Mouse (Mus musculus) midbrain, embryonic 16.5 days (tissue): ENCODE data around the gene Cd96. TPM values are rescaled to one million over a fixed set of nuclear protein-coding genes. Genes with fewer than 3 reads are reported as not detected.
"Not testable (repeated sequence)": the region's sequence is repeated elsewhere in the genome, so short reads cannot be mapped to it uniquely, and the experiment has no call there.

Source experiments
- ATAC-seq: fragments of 200-750 bp; cut with Nextera tagmentation; 2 replicates; pipeline ENCODE4 v1.8.0; 2017; ENCODE audit warnings: moderate TSS enrichment
- H3K27ac ChIP-seq: fragments of 300-500 bp; sonication (generic); 2 replicates; pipeline ENCODE4 v1.5.1; 2014; ENCODE audit warnings: mild to moderate bottlenecking, low read length, mixed read lengths
- H3K27me3 ChIP-seq: fragments of 300-500 bp; sonication (generic); 2 replicates; pipeline ENCODE4 v1.6.1; 2014; ENCODE audit warnings: low read depth, low read length, mixed read lengths; ENCODE audit not compliant: control insufficient read depth, insufficient read depth
- H3K36me3 ChIP-seq: fragments of 300-500 bp; sonication (generic); 2 replicates; pipeline ENCODE4 v1.6.1; 2014; ENCODE audit warnings: mild to moderate bottlenecking, low read length, moderate library complexity, mixed read lengths; ENCODE audit not compliant: control insufficient read depth, insufficient read depth
- H3K4me1 ChIP-seq: fragments of 300-500 bp; sonication (generic); 2 replicates; pipeline ENCODE4 v1.6.1; 2014; ENCODE audit warnings: mild to moderate bottlenecking, low read length, mixed read lengths; ENCODE audit not compliant: control insufficient read depth, insufficient read depth
- H3K4me2 ChIP-seq: fragments of 300-500 bp; sonication (generic); 2 replicates; pipeline ENCODE4 v1.6.1; 2014; ENCODE audit warnings: mild to moderate bottlenecking, low read length, mixed read lengths
- H3K4me3 ChIP-seq: fragments of 300-500 bp; sonication (generic); 2 replicates; pipeline ENCODE4 v1.5.1; 2014; ENCODE audit warnings: low read depth, mild to moderate bottlenecking, low read length, moderate library complexity, mixed read lengths
- H3K9ac ChIP-seq: fragments of 300-500 bp; sonication (generic); 2 replicates; pipeline ENCODE4 v1.6.1; 2014; ENCODE audit warnings: low read depth, low read length, mixed read lengths
- H3K9me3 ChIP-seq: fragments of 300-500 bp; sonication (generic); replicated peaks from 2 replicates; pipeline ENCODE4 v1.6.1; 2014; ENCODE audit warnings: mild to moderate bottlenecking, low read length, mixed read lengths; ENCODE audit not compliant: control insufficient read depth, poor library complexity, severe bottlenecking
- WGBS: fragments of 180-500 bp; shearing (Covaris S2); extraction: QIAGEN DNeasy Blood & Tissue Kit; methylation state at CpG from one replicate; pipeline ENCODE4 v1.1.7; 2014; 5-methylcytosine and 5-hydroxymethylcytosine counted together
- polyA plus RNA-seq: library from polyadenylated mRNA; unstranded; fragments of >200 nt; fragmentation: Nextera tagmentation; extraction: Ambion mirVana; gene quantifications from 2 replicates; pipeline ENCODE4 v1.2.1, GENCODE M21; 2015

Cd96 gene
- 0.10 and 0.15 TPM in 2 replicates for polyA plus RNA-seq

DNA sequence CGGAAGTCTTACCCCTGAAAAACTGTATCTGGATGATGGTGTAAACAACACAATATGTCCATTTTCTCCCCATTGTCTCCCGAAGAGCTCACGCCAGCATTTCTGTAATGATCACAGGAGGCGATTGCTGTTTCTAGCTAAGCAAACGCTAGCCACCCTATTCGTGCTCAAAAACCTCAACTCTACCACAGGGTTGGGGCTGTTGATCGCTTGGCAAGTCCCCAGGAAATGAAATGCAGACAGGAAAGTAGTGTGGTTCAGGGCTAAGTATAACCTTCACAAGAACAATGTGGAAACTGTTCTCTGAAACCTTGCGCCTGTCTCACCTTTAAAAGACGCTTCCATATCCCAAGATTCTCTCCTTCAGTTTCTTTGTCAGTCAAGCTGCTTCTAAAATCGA, at the start of gene Cd96:
TSS of gene Cd96 (minus strand) at position 232 of the 400 bp plus-strand sequence.
- Histone ChIP-seq H3K27me3 (no peaks in the 10 kb centered on the region), H3K36me3 (no peaks in the 10 kb centered on the region), H3K27ac (no peak within 1 kb of the TSS), H3K9me3 (no peaks in the 10 kb centered on the region), H3K4me3 (no peak within 1 kb of the TSS), H3K4me2 (no peak within 1 kb of the TSS), H3K4me1 (peaks cover 2% of the 10 kb centered on the region; the same call in 1 of the 2 replicates), H3K9ac (no peak within 1 kb of the TSS)
- ATAC-seq = no peak
- 66% methylated on average over 10 of the region's 10 CpGs for WGBS

DNA sequence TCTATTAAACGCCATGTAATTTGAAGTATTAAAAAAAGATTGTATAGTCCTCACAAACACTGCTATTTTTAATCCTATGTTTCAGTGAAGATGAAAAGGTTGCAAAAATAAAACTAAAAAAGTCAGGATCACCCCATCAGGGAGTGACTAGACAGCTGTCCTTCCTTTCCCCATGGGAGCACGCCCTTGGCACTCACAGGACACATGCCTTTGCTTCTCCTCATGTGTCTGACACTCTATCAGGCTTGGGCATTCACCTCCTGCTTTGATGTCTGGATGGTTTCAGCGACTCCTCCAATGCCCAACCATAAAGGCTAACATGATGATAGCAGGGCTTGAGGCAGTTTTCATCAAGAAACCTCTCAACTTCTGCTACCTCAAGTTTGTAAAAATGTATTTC, 46.9 kb upstream of the Cd96 start:
- Histone ChIP-seq H3K4me3 (no peak overlapping the region), H3K9me3 (peaks cover 4% of the 10 kb centered on the region; the same call in 1 of the 2 replicates), H3K4me1 (no peaks in the 10 kb centered on the region), H3K27me3 (no peaks in the 10 kb centered on the region), H3K4me2 (no peak overlapping the region), H3K36me3 (no peaks in the 10 kb centered on the region), H3K9ac (no peak overlapping the region), H3K27ac (no peak overlapping the region)
- no peak for ATAC-seq
- 84% methylated on average over 3 of the region's 3 CpGs for WGBS

DNA sequence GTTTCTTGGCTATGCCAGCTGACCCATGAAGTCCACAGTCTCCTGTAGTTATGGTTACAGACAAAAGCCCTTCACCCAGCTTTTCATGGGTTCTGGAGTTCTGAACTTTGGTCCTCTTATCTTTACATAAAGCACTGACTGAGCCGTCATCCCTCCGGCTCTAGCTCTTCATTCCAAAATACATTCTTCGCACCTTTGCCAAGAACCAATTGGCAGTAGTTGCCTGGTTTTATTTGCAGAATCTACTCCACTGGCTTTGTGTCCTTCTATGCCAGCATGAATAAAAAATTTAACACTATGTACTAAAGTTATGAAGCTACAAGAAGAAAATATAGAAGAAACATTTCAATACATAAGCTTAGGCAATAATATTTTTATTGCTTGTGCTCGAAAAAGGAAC, 45.3 kb upstream of the Cd96 start:
- Histone ChIP-seq H3K27ac (no peak overlapping the region), H3K9me3 (no peaks in the 10 kb centered on the region), H3K4me2 (no peak overlapping the region), H3K4me3 (no peak overlapping the region), H3K36me3 (no peaks in the 10 kb centered on the region), H3K9ac (no peak overlapping the region), H3K27me3 (no peaks in the 10 kb centered on the region), H3K4me1 (no peaks in the 10 kb centered on the region)
- no peak for ATAC-seq
- 85% methylated on average over 4 of the region's 4 CpGs for WGBS

DNA sequence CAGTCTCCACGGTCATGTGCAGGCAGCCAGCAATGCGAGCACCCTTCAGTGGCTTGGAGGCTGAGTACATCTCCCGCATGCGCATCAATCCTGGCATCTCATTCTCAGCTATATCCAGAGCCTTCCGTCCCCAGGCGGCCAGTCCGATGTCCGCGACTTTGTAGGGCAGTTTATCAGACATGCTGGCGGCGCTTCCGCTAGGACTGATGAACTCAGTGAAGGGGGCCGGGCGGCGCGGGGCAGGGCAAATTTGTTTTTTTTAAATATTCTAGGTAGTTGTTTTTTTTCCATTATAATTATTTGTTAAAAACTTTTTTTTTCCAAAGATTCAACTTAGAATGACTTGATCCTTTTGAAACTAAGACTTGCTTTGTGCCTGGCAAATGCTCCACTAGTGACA, 34.8 kb upstream of the Cd96 start, which contains the start of gene Gm4737:
TSS of gene Gm4737 (minus strand) at position 246 of the 400 bp plus-strand sequence.
- H3K4me3 ChIP-seq, H3K4me1 ChIP-seq, ATAC-seq, H3K36me3 ChIP-seq, H3K4me2 ChIP-seq, H3K27me3 ChIP-seq, H3K9ac ChIP-seq, H3K9me3 ChIP-seq, H3K27ac ChIP-seq: not testable (repeated sequence)
- WGBS = 97% methylated on average over 9 of the region's 16 CpGs

DNA sequence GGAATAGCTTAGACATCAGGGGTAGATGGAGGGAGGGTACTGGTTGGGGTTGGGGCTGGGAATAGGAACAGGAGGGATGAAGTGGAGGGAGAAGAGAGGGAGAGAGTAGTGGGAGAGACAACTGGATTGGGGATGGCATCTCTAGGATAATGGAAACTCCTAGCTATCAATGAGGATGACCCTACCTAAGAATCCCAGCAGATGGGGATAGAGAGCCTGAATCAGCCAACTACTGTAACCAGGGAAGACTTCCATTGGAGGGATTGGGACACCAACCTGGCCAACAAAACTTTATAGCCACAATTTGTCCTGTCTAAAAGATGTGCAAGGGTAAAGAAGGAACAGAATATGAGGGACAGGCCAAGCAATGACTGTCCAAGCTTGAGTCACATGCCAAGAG, 31.1 kb upstream of the Cd96 start:
- H3K27me3 ChIP-seq = no peaks in the 10 kb centered on the region
- no peak overlapping the region for H3K4me2 ChIP-seq
- no peaks in the 10 kb centered on the region for H3K36me3 ChIP-seq
- no peaks in the 10 kb centered on the region for H3K9me3 ChIP-seq
- no peak overlapping the region for H3K9ac ChIP-seq
- no peak overlapping the region for H3K4me3 ChIP-seq
- no peak for ATAC-seq
- no peak overlapping the region for H3K27ac ChIP-seq
- H3K4me1 ChIP-seq = no peaks in the 10 kb centered on the region

DNA sequence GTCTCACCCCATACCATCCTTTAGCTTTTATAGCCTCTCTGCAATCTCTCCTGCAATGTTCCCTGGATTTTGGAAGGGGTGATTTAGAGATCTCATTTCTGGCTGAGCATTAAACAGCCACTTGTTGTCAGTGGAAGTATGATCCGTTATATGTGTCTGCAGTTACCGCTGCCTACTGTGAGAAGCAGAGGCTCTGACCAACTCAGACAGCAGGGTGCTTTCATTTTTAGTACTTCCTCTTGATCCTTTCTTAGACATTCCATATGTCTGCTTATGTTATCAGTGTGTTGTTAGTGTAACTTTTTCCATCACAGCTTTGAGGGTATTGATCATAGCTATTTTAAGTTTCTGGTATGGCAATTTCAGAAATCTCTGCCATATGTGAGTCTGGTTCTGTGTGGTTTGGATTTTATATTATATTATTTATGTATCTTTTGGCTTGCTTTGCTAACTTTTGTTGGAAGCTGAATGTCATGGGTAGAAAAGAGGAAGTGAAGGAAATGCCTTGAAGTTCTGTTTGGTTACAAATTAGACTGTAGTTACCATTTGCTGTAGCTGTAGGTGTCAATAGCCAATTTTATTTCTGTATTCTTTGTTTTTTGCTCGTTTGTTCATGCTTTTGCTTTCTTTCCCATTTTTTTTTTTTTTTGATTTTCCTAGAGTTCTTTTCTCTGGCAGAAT, 28.8 kb upstream of the Cd96 start:
- 74% methylated on average over 3 of the region's 3 CpGs for WGBS
- no peak for ATAC-seq
- no peak overlapping the region for H3K4me3 ChIP-seq

DNA sequence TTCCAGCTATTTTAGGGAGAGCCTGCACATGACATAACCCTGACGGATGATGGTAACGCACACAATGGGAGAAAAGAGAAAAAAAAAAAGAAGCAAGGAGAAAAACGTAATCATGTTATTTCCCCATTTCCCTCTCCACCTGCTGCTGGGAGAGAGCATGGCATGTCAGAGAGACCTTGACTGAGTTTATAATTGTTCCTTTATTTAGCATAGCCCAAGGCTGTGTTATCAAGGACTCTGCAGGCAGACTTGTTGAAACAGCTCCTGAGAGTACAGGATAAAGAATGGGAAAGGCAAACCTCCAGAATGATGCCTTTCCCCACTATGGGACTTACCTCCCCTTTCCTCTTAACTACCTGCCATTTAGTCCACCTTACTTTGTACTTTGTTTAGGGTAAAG, 26.9 kb upstream of the Cd96 start:
- Histone ChIP-seq H3K9ac (no peak overlapping the region), H3K4me3 (no peak overlapping the region), H3K27me3 (no peaks in the 10 kb centered on the region), H3K27ac (no peak overlapping the region), H3K9me3 (no peaks in the 10 kb centered on the region), H3K4me1 (no peaks in the 10 kb centered on the region), H3K4me2 (no peak overlapping the region), H3K36me3 (no peaks in the 10 kb centered on the region)
- no peak for ATAC-seq
- 76% methylated on average over 3 of the region's 3 CpGs for WGBS

More for the DNA sequence above, 28.8 kb upstream of the Cd96 start:
- H3K27ac ChIP-seq = no peak overlapping the region
- H3K9me3 ChIP-seq = no peaks in the 10 kb centered on the region
- H3K36me3 ChIP-seq = no peaks in the 10 kb centered on the region
- no peak overlapping the region for H3K4me2 ChIP-seq
- H3K4me1 ChIP-seq = no peaks in the 10 kb centered on the region
- no peak overlapping the region for H3K9ac ChIP-seq
- H3K27me3 ChIP-seq = no peaks in the 10 kb centered on the region

DNA sequence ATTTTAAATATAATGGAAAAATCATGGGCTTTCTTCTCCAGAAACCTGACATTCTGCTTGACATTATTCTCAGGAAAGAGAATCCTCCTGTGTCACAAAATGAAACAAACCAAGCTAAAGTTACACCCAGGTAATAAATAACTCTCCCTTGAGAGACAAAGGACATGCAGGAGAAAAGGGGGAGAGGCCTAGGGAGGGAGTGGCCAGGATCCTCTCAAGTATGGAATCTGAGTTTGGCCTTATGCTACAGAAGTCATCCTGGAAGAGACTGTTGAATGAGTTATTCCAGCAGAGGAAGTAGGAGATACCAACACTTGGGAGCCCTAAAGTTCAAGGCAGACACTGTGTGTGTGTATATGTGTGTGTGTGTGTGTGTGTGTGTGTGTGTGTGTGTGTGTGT, 2.2 kb upstream of the Cd96 start:
- no peak overlapping the region for H3K4me2 ChIP-seq
- H3K9me3 ChIP-seq = no peaks in the 10 kb centered on the region
- no peak for ATAC-seq
- H3K36me3 ChIP-seq = no peaks in the 10 kb centered on the region
- H3K4me1 ChIP-seq = peaks cover 2% of the 10 kb centered on the region; the same call in 1 of the 2 replicates
- no peak overlapping the region for H3K27ac ChIP-seq
- H3K9ac ChIP-seq = no peak overlapping the region
- H3K27me3 ChIP-seq = no peaks in the 10 kb centered on the region
- no peak overlapping the region for H3K4me3 ChIP-seq

DNA sequence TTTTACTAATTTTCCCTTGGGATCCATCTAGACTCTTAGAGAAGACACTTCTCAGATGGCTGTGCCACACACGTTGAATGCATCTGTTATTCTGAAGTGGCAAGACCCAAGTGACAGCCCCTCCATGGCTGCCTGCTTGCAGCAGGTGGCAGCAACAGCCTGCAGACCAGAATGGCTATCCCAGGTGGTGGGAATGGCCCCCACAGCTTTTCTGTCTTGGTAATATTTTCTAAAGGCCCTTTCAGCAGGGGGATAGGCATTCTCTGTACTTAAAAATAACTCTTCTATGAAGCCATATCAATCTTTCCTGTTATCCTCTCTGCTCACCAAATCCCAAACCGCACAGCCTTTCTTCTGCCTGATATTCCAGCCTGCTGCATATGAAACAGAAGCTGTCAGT, 1.4 kb upstream of the Cd96 start:
- ATAC-seq = peak; percentile 76; the same call in 1 of the 2 replicates
- Histone ChIP-seq H3K9ac (no peak overlapping the region), H3K4me3 (no peak overlapping the region), H3K4me1 (peaks cover 2% of the 10 kb centered on the region; the same call in 1 of the 2 replicates), H3K9me3 (no peaks in the 10 kb centered on the region), H3K36me3 (no peaks in the 10 kb centered on the region), H3K27me3 (no peaks in the 10 kb centered on the region), H3K27ac (no peak overlapping the region), H3K4me2 (no peak overlapping the region)
- WGBS = 36% methylated on average over 2 of the region's 2 CpGs
